Mouse (Mus musculus) spleen, postnatal 36 days (tissue): ENCODE results near the gene Antxr1.
"Not testable (repeated sequence)": the region's sequence is repeated elsewhere in the genome, so short reads cannot be mapped to it uniquely, and the experiment has no call there.

ENCODE experiments used
- DNase-seq, 2 experiments: peaks; one replicate each; pipeline ENCODE4 v3.0.0; 2022; ENCODE audit warnings: low spot score in 2 of 2, mixed read lengths in 1 of 2

Antxr1 gene

GRCm38 (mm10) chr6:87102421-87102911, 233.2 kb downstream of the Antxr1 start:
- no peak for DNase-seq

DNA sequence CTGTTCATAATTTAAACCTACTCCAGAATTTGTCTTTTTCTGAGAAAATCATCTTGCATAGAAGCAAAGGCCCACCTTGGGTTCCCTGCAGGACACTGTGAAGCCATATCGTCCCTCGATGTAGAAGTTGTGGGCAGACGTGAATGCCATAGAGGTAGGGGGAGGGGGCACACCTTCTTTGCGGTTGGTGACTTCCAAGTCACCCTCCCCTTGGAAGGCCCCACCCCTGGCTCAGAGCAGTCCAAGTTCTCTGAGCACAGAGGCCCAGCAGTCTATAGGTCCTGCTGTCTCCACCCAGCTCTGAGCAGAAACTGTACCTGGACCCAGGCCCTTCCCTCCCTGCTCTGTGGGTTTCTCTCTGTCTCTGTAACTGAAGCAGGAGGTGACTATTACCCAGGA, 233.7 kb downstream of the Antxr1 start:
- no peak for DNase-seq

DNA sequence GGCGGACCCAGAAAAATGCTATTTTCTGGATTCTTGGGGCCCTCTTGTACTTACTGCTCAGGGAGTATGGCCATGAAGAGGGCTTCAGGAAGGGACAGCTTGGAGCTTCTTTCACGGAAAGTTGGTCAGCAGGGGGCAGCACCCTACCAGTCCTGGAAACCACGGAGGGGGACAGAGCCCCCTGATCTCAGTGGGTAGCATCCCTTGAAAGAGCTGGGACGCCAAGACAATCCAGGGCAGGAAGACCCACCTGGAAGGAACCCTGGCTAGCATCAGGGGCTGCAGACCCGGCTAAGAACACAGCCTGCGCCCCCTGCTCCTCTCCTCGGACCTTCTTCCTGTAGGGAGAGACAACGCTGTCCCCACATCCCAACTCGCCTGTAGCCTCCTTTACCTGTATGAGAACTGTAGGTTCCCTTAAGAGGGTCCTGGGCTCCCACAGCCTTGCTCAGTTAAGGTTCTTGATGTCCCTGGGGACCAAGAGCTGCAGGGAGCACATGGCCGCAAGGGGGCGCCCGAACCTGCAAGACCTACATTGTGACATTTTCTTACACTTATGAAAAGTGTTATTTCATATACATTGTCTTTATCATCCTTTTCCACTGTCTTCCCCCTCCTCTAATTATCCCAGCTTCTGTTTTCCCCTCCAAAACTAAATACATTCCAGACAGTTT, 234.2 kb downstream of the Antxr1 start:
- DNase-seq: peak; percentile 77 to 84

- no peak for DNase-seq
Measured at GRCm38 (mm10) chr6:87100297-87101020, 235.2 kb downstream of the Antxr1 start.

DNA sequence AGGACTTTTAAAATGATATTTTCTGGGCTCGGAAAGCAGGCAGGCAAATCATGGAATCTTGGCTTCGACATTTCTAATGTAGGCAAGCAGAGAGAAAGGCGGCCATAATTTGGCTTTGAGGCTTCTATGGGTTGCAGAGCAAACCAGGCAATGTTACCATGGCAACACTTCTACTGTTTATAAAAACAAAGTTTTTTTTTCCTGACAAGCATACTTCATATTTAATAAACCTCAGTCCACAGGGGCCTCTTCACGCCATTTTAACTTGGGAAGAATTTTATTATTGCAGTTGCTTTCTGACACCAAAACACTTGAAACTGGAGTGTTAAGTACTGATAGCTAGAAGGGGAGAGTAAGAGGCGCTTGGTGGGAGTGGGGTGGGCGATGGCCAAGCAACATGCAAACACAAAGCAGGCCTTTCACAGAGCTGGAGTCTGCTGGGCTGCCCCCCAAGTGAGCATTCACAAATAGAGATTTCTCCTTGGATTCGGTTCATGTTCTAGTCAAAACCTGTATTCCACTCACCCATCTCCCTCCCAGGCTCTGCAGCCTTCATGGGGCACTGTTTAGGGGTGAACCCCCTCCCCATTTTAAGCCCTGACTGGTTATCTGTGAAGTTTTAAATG, 235.8 kb downstream of the Antxr1 start:
- no peak for DNase-seq

DNA sequence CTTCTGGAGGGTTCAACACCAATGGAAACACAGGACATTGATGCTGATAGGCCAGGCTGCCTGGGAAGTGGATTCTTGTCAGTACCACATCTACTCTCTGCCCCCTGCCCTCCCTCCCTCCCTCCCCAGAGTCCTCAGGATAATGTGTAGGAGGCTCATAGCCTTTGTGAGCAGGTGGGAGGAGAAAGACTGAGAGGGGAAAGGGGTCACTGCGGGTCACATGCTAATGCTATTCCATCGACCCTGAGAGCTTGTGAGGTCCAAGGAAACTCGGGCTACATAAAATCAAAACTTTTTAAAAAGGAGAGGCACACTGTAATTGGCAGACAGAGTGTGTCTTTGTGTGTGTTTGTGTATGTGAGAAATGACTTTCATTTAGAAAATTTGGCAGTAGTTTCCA, 236.4 kb downstream of the Antxr1 start:
- no peak for DNase-seq

GRCm38 (mm10) chr6:87093631-87094030, 242.0 kb downstream of the Antxr1 start:
- not testable (repeated sequence) for DNase-seq

DNA sequence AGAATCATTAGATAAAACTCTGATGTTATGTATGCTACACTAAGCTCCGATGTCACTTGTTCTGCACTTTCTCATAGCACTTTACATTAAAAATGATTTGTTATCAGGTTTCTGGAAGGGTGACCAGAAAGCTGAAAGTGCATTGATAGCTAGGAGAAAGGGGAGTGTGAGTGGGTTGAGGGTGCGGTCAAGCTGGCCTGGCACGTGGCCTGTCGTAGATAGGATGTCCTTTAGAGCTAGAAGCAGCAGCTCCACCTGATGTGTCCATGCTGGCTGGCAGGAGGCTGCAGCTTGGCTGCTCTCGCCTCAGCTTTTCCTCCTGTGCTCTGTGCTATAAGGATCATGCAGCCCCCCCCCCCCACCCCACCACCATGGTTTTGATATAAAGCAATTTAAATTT, 243.1 kb downstream of the Antxr1 start:
- DNase-seq: no peak

GRCm38 (mm10) chr6:87090877-87091276, 244.7 kb downstream of the Antxr1 start:
- no peak for DNase-seq

- DNase-seq: no peak
Measured at GRCm38 (mm10) chr6:87088356-87088755, 247.3 kb downstream of the Antxr1 start.

- no peak for DNase-seq
Measured at GRCm38 (mm10) chr6:87085026-87085425, 250.6 kb downstream of the Antxr1 start.
